Mouse (Mus musculus) thymus, postnatal 10 days (tissue): Measurements from ENCODE around the gene Tspo.

ENCODE experiments used
- DNase-seq, 2 experiments: peaks; one replicate each; pipeline ENCODE4 v3.0.0; 2021; ENCODE audit warnings: low spot score in 2 of 2

Tspo gene

GRCm38 (mm10) chr15:83541647-83542287, 21.6 kb upstream of the Tspo start:
- DNase-seq: no peak

GRCm38 (mm10) chr15:83546029-83546428, 17.4 kb upstream of the Tspo start:
- no peak for DNase-seq

GRCm38 (mm10) chr15:83547144-83547543, 16.2 kb upstream of the Tspo start:
- no peak for DNase-seq

- no peak for DNase-seq
These were observed 13.3 kb upstream of the Tspo start for GRCm38 (mm10) chr15:83550137-83550536.

GRCm38 (mm10) chr15:83553831-83554230, 9.6 kb upstream of the Tspo start:
- DNase-seq: no peak

- peak; percentile 85 to 89 for DNase-seq
These were observed 8.0 kb upstream of the Tspo start for GRCm38 (mm10) chr15:83555161-83555974.

GRCm38 (mm10) chr15:83560941-83561477, 2.4 kb upstream of the Tspo start:
- DNase-seq: no peak

GRCm38 (mm10) chr15:83562626-83563270, 644 bp upstream of the Tspo start:
- peak; percentile 72 to 75 for DNase-seq

- peak in 1 of 2 experiments; percentile 56 for DNase-seq
These were observed 662 bp downstream of the Tspo start for GRCm38 (mm10) chr15:83563857-83564651.

- DNase-seq: no peak
These were observed 2.0 kb downstream of the Tspo start for GRCm38 (mm10) chr15:83565434-83565833.

- no peak for DNase-seq
These were observed 2.6 kb downstream of the Tspo start for GRCm38 (mm10) chr15:83566006-83566405.

- no peak for DNase-seq
These were observed 4.3 kb downstream of the Tspo start for GRCm38 (mm10) chr15:83567728-83568127.

GRCm38 (mm10) chr15:83568544-83568943, 5.2 kb downstream of the Tspo start:
- DNase-seq: no peak

- DNase-seq: no peak
These were observed 6.3 kb downstream of the Tspo start for GRCm38 (mm10) chr15:83569682-83570081.

GRCm38 (mm10) chr15:83570641-83571040, 7.2 kb downstream of the Tspo start:
- peak in 1 of 2 experiments; percentile 31 for DNase-seq

- no peak for DNase-seq
These were observed 8.2 kb downstream of the Tspo start for GRCm38 (mm10) chr15:83571636-83572035.

GRCm38 (mm10) chr15:83572132-83572531, 8.7 kb downstream of the Tspo start:
- no peak for DNase-seq

- DNase-seq: no peak
These were observed 10.2 kb downstream of the Tspo start for GRCm38 (mm10) chr15:83573606-83574005.

GRCm38 (mm10) chr15:83574731-83575351, 11.4 kb downstream of the Tspo start:
- no peak for DNase-seq

GRCm38 (mm10) chr15:83575543-83575942, 12.2 kb downstream of the Tspo start:
- DNase-seq: no peak

GRCm38 (mm10) chr15:83576651-83577050, 13.3 kb downstream of the Tspo start:
- no peak for DNase-seq
